Mouse (Mus musculus): Measurements from ENCODE around the gene Lmf1. TPM values are rescaled to one million over a fixed set of nuclear protein-coding genes. Genes with fewer than 3 reads are reported as not detected.

Gene Lmf1
- total and polyA plus RNA-seq, 3 experiments, result 14.0 to 30.5 TPM; not detected in 1

- H3K79me2 ChIP-seq (ENCODE audit: control insufficient read depth, insufficient read depth, low read length, poor library complexity), result no peaks in the 10 kb centered on the region
- no peak overlapping the region for H3K27ac ChIP-seq (ENCODE audit: control insufficient read depth, low read depth, low read length)
- DNase-seq (ENCODE audit: low read depth, low spot score), result no peak
- no peaks in the 10 kb centered on the region for H3K9me3 ChIP-seq (replicated peaks; ENCODE audit: insufficient read depth, low read length)
- H3K9ac ChIP-seq (ENCODE audit: control insufficient read depth, low read depth, low read length, poor library complexity, severe bottlenecking), result no peak overlapping the region
- TF ChIP-seq RCOR1 (IDR thresholded peaks at IDR 0.05; ENCODE audit: low read depth, low read length), result no peak
- no peak for TF ChIP-seq CTCF (IDR thresholded peaks at IDR 0.05 in 2 of 3, conservative IDR thresholded peaks at IDR 0.05 in 1 of 3; ENCODE audit: control insufficient read depth in 1 of 3, insufficient read depth in 1 of 3, low read depth in 2 of 3, low read length in 3 of 3, poor library complexity in 1 of 3, severe bottlenecking in 1 of 3)
- TF ChIP-seq ELF1 (IDR thresholded peaks at IDR 0.05; ENCODE audit: low read depth, low read length), result no peak
- no peak for TF ChIP-seq ZMIZ1 (IDR thresholded peaks at IDR 0.05; ENCODE audit: low read depth, low read length)
- TF ChIP-seq HCFC1 (IDR thresholded peaks at IDR 0.05; ENCODE audit: low read depth, low read length), result no peak
- no peak for TF ChIP-seq POLR2A (IDR thresholded peaks at IDR 0.05; ENCODE audit: control insufficient read depth in 1 of 2, insufficient read depth in 1 of 2, low read depth in 1 of 2, low read length in 2 of 2, poor library complexity in 1 of 2)
- TF ChIP-seq MAX (IDR thresholded peaks at IDR 0.05; ENCODE audit: low read length), result no peak
- no peak for TF ChIP-seq CHD2 (IDR thresholded peaks at IDR 0.05; ENCODE audit: low read length)
- no peak for TF ChIP-seq MXI1 (IDR thresholded peaks at IDR 0.05; ENCODE audit: low read depth, low read length)
- TF ChIP-seq USF1 (IDR thresholded peaks at IDR 0.05; ENCODE audit: low read depth, low read length), result no peak
- TF ChIP-seq MAFK (IDR thresholded peaks at IDR 0.05; ENCODE audit: borderline replicate concordance, low read depth, low read length), result no peak
- no peak for TF ChIP-seq ETS1 (IDR thresholded peaks at IDR 0.05; ENCODE audit: low read depth, low read length)
- TF ChIP-seq TCF12 (IDR thresholded peaks at IDR 0.05; ENCODE audit: low read depth, low read length), result no peak
- TF ChIP-seq GABPA (IDR thresholded peaks at IDR 0.05; ENCODE audit: low read depth, low read length), result no peak
- H3K4me1 ChIP-seq (ENCODE audit: control insufficient read depth in 1 of 2, insufficient read depth in 2 of 2, low read length in 2 of 2), result no peaks in the 10 kb centered on the region
- no peaks in the 10 kb centered on the region for H3K36me3 ChIP-seq (ENCODE audit: control insufficient read depth in 1 of 2, insufficient read depth in 2 of 2, low read length in 2 of 2)
- no peak overlapping the region for H3K4me3 ChIP-seq (ENCODE audit: control insufficient read depth in 1 of 2, insufficient read depth in 1 of 2, low read depth in 2 of 2, low read length in 2 of 2)
- no peaks in the 10 kb centered on the region for H3K27me3 ChIP-seq (ENCODE audit: control insufficient read depth in 1 of 2, insufficient read depth in 2 of 2, low read length in 2 of 2)
These were observed 55.2 kb downstream of the Lmf1 start for GRCm38 (mm10) chr17:25634070-25634469.

- no peak for DNase-seq (ENCODE audit: low read depth, low spot score)
- Histone ChIP-seq H3K36me3 (ENCODE audit: control insufficient read depth in 1 of 2, insufficient read depth in 2 of 2, low read length in 2 of 2) (no peaks in the 10 kb centered on the region), H3K4me1 (ENCODE audit: control insufficient read depth in 1 of 2, insufficient read depth in 2 of 2, low read length in 2 of 2) (no peaks in the 10 kb centered on the region), H3K79me2 (ENCODE audit: control insufficient read depth, insufficient read depth, low read length, poor library complexity) (no peaks in the 10 kb centered on the region), H3K4me3 (ENCODE audit: control insufficient read depth in 1 of 2, insufficient read depth in 1 of 2, low read depth in 2 of 2, low read length in 2 of 2) (no peak overlapping the region), H3K27me3 (ENCODE audit: control insufficient read depth in 1 of 2, insufficient read depth in 2 of 2, low read length in 2 of 2) (no peaks in the 10 kb centered on the region), H3K27ac (ENCODE audit: control insufficient read depth, low read depth, low read length) (no peak overlapping the region), H3K9ac (ENCODE audit: control insufficient read depth, low read depth, low read length, poor library complexity, severe bottlenecking) (no peak overlapping the region), H3K9me3 (replicated peaks; ENCODE audit: insufficient read depth, low read length) (no peaks in the 10 kb centered on the region)
- TF ChIP-seq MAFK (IDR thresholded peaks at IDR 0.05; ENCODE audit: borderline replicate concordance, low read depth, low read length) (no peak), MYC (IDR thresholded peaks at IDR 0.05; ENCODE audit: low read depth, low read length) (no peak), GATA1 (IDR thresholded peaks at IDR 0.05; ENCODE audit: low read depth, low read length) (no peak), MXI1 (IDR thresholded peaks at IDR 0.05; ENCODE audit: low read depth, low read length) (no peak), HCFC1 (IDR thresholded peaks at IDR 0.05; ENCODE audit: low read depth, low read length) (no peak), NELFE (IDR thresholded peaks at IDR 0.05; ENCODE audit: low read depth, low read length) (no peak), SIN3A (IDR thresholded peaks at IDR 0.05; ENCODE audit: low read length) (no peak), TCF12 (IDR thresholded peaks at IDR 0.05; ENCODE audit: low read depth, low read length) (no peak), CHD2 (IDR thresholded peaks at IDR 0.05; ENCODE audit: low read length) (no peak), POLR2A (IDR thresholded peaks at IDR 0.05; ENCODE audit: control insufficient read depth in 1 of 2, insufficient read depth in 1 of 2, low read depth in 1 of 2, low read length in 2 of 2, poor library complexity in 1 of 2) (no peak), EP300 (IDR thresholded peaks at IDR 0.05; ENCODE audit: low read depth in 1 of 2, low read length in 2 of 2) (no peak), SMC3 (IDR thresholded peaks at IDR 0.05; ENCODE audit: low read depth, low read length) (no peak), JUND (IDR thresholded peaks at IDR 0.05; ENCODE audit: low read depth, low read length) (no peak), ZNF384 (IDR thresholded peaks at IDR 0.05; ENCODE audit: low read depth, low read length) (no peak), CTCF (IDR thresholded peaks at IDR 0.05 in 2 of 3, conservative IDR thresholded peaks at IDR 0.05 in 1 of 3; ENCODE audit: control insufficient read depth in 1 of 3, insufficient read depth in 1 of 3, low read depth in 2 of 3, low read length in 3 of 3, poor library complexity in 1 of 3, severe bottlenecking in 1 of 3) (no peak), MEF2A (IDR thresholded peaks at IDR 0.05; ENCODE audit: extremely low read depth, insufficient replicate concordance, low read depth, low read length, poor library complexity, severe bottlenecking) (no peak)
These were observed 56.5 kb downstream of the Lmf1 start for GRCm38 (mm10) chr17:25635387-25635786.
